In genomic region chr16:38137296-38137695, GRCm38 (mm10) we compare ENCODE assay signal across 9 mouse cellular contexts. TPM values are rescaled to one million over a fixed set of nuclear protein-coding genes. Genes with fewer than 3 reads are reported as not detected.
DNase-seq lines count a peak whose midpoint lies in the region; ATAC-seq lines count a peak whose summit lies in the region.
"Had no signal": no experiment of that assay in that cellular context is flagged by ENCODE, and none has a peak within 500 bp of the region (broad histone marks: within the 10 kb centered on the region; RNA-seq: fewer than 3 reads in every experiment).

No protein-coding gene starts in this region.

- H3K9ac ChIP-seq in heart, embryonic 16.5 days (ENCODE audit: low read length): no peak overlapping the region
- H3K9ac ChIP-seq in lung, embryonic 16.5 days (ENCODE audit: low read length): no peak overlapping the region

- no peak overlapping the region for H3K4me3 ChIP-seq in heart, embryonic 16.5 days (ENCODE audit: low read length)
- no peak overlapping the region for H3K4me3 ChIP-seq in lung, embryonic 16.5 days (ENCODE audit: low read length)

- DNase-seq in heart, adult 11 months: no peak
- peak; percentile 30 to 39 for DNase-seq in B cell, adult 2 months
- peak; percentile 51 to 57 for DNase-seq in adrenal gland, postnatal 36 days
- DNase-seq in forelimb bud, embryonic 11.5 days (ENCODE audit: low read depth, low spot score): peak; percentile 55
- peak; percentile 73 for DNase-seq in thymus, postnatal 0 days (ENCODE audit: low spot score)
- DNase-seq in ovary, postnatal 14 days (ENCODE audit: low spot score): no peak

- ATAC-seq in heart, embryonic 16.5 days (replicated peaks; ENCODE audit: extremely low read depth, insufficient read depth, low FRiP score): peak; percentile 60; the same call in 1 of the 2 replicates
- peak; percentile 66; the same call in 1 of the 2 replicates for ATAC-seq in lung, embryonic 16.5 days (ENCODE audit: low read depth)

- H3K27me3 ChIP-seq in heart, embryonic 16.5 days (ENCODE audit: control insufficient read depth, insufficient read depth, low read length): no peaks in the 10 kb centered on the region
- H3K27me3 ChIP-seq in lung, embryonic 16.5 days (ENCODE audit: control insufficient read depth, insufficient read depth, low read depth, low read length): no peaks in the 10 kb centered on the region

- WGBS in heart, embryonic 16.5 days: 49% methylated on average over 5 of the region's 5 CpGs
- WGBS in lung, embryonic 16.5 days: 38% methylated on average over 5 of the region's 5 CpGs

- H3K4me2 ChIP-seq in heart, embryonic 16.5 days (ENCODE audit: low read depth, low read length): no peak overlapping the region
- no peak overlapping the region for H3K4me2 ChIP-seq in lung, embryonic 16.5 days (ENCODE audit: low read depth, low read length)

- H3K4me1 ChIP-seq in heart, embryonic 16.5 days (ENCODE audit: control insufficient read depth, insufficient read depth, low read length): peaks cover 25% of the 10 kb centered on the region
- H3K4me1 ChIP-seq in lung, embryonic 16.5 days (replicated peaks; ENCODE audit: control insufficient read depth, insufficient read depth, low read length): peaks cover 12% of the 10 kb centered on the region

- no peaks in the 10 kb centered on the region for H3K36me3 ChIP-seq in heart, embryonic 16.5 days (ENCODE audit: control insufficient read depth, insufficient read depth)
- H3K36me3 ChIP-seq in lung, embryonic 16.5 days (ENCODE audit: control insufficient read depth, insufficient read depth, low read length): no peaks in the 10 kb centered on the region

- H3K27ac ChIP-seq in heart, embryonic 16.5 days (ENCODE audit: low read length): no peak overlapping the region
- H3K27ac ChIP-seq in lung, embryonic 16.5 days (ENCODE audit: low read length): no peak overlapping the region
- H3K27ac ChIP-seq: macrophage had no signal

- no peaks in the 10 kb centered on the region for H3K9me3 ChIP-seq in heart, embryonic 16.5 days (replicated peaks; ENCODE audit: control insufficient read depth, low read length)
- H3K9me3 ChIP-seq in lung, embryonic 16.5 days (ENCODE audit: control insufficient read depth, low read length): no peaks in the 10 kb centered on the region

RNA-seq across cellular contexts. Expression of gene Gsk3b, which starts 48.5 kb away (rescaled TPM):
- 33.8 and 37.2 TPM in 2 replicates for polyA plus RNA-seq in heart, embryonic 16.5 days (2015; fragmentation: Nextera tagmentation; extraction: Ambion mirVana)
- 10 to 100 TPM; 59.0 to 70.0 TPM for total RNA-seq in adrenal gland, postnatal 36 days (2021)
- polyA plus RNA-seq in lung, embryonic 16.5 days (2015; fragmentation: Nextera tagmentation; extraction: Ambion mirVana): 44.5 and 47.3 TPM in 2 replicates
- 37.9 and 45.6 TPM in 2 replicates for polyA plus RNA-seq in thymus, postnatal 0 days (2015; fragmentation: Nextera tagmentation; extraction: Ambion mirVana)

Comparison
In these comparisons a context has a peak if more than half of its experiments do, and no peak if none do; other contexts are left out.
1. DNase-seq: peak in B cell, adult 2 months (2 of 2), adrenal gland, postnatal 36 days (2 of 2), forelimb bud, embryonic 11.5 days (single experiment) and thymus, postnatal 0 days (single experiment); none in heart, adult 11 months (single experiment) and ovary, postnatal 14 days (single experiment).